Mouse (Mus musculus): ENCODE data around the gene Xkr8.
A peak's percentile ranks its signal among the peaks of the same experiment; 100 is the strongest.

Xkr8 gene

DNA sequence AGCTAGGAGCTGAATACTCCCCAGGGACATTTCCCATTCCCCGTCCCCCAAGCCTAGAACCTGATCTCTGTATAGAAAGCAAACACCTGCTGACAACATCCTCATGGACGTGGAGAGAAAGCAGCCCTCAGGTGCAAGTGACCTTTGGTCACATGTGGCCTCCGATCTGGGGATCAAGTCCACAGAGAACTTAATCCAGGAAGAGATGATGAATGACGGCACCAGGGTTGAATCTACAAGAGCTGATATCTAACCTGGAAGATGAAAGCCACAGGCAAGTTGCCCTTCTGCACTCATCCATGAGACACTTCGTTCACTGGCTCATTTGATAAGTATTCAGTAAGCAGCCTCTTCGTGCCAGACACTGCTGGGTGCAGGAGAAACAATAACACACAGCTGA is 30.3 kb upstream of the Xkr8 start:
- H3K4me1 ChIP-seq (replicated peaks; ENCODE audit: low read depth, low read length), result peaks cover 24% of the 10 kb centered on the region
- TF ChIP-seq CTCF (conservative IDR thresholded peaks at IDR 0.05; ENCODE audit: low read length) (no peak), POU5F1 (IDR thresholded peaks at IDR 0.05; ENCODE audit: borderline replicate concordance, low read length) (no peak), NANOG (IDR thresholded peaks at IDR 0.05; ENCODE audit: borderline replicate concordance, low read length) (no peak)
- H3K36me3 ChIP-seq (ENCODE audit: insufficient read depth, low read length), result no peaks in the 10 kb centered on the region
- peaks cover 5% of the 10 kb centered on the region for H3K27me3 ChIP-seq (ENCODE audit: insufficient read depth, low read length)
- no peak overlapping the region for H3K4me3 ChIP-seq (replicated peaks; ENCODE audit: low read length)
- no peaks in the 10 kb centered on the region for H3K9me3 ChIP-seq (ENCODE audit: low read length)

DNA sequence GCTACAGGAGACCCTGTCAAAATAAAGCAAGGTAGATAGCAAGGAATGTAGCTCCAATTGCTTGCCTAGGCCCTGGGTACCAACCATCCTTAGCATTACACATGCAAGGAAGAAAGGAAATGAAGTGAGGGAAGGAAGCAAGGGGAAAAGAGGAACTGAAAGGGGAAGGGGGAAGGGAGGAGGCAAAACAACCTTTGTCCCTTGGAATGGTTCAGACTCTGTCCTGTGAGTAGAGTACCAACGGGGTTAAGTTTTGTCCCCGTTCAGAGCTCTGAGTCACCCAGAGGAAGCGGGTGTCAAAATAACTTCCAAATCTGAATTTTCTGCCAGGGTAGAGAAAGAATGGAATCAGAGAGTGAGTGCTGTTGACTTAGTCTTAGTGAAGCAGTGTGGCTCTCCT is 27.9 kb upstream of the Xkr8 start:
- no peak for TF ChIP-seq CTCF (conservative IDR thresholded peaks at IDR 0.05; ENCODE audit: low read length)
- TF ChIP-seq NANOG (IDR thresholded peaks at IDR 0.05; ENCODE audit: borderline replicate concordance, low read length), result no peak
- no peak for TF ChIP-seq POU5F1 (IDR thresholded peaks at IDR 0.05; ENCODE audit: borderline replicate concordance, low read length)
- Histone ChIP-seq H3K4me1 (replicated peaks; ENCODE audit: low read depth, low read length) (peaks cover 34% of the 10 kb centered on the region), H3K36me3 (ENCODE audit: insufficient read depth, low read length) (no peaks in the 10 kb centered on the region), H3K27me3 (ENCODE audit: insufficient read depth, low read length) (peaks cover 9% of the 10 kb centered on the region), H3K4me3 (replicated peaks; ENCODE audit: low read length) (no peak overlapping the region), H3K9me3 (ENCODE audit: low read length) (no peaks in the 10 kb centered on the region)

DNA sequence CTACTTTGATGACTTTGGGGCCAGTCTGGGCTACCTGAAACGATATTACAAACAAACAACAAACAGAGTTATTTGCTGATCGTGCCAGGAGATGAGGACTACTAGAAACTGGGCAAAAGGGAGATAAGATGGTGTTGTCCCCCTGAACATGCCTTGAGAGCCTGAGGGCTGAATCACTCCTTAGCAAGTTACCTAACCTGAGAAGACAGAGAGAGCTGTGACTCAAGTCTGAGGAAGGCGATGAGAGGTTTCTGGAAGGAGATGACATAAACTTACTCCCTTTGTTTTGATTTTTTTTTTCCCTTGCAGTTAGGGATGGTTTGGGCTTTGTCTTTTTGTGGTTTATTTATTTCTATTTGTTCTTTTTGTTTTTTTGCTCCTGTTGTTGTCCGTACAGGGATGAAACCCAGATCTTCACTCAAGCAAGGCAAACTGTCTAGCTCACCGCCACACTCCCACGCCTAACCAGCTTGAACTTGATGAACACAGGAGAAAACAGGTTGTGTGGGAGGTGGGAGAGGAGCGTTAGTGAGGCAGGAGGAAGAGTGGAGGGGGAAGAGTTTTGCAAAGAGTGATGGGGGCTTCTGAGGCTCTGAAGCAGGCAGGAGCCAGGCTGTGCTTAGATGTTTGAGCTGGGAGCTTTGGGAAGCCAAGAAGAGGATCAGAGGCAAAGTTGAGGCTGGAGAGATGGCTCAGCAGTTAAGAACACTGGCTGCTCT is 25.4 kb upstream of the Xkr8 start:
- Histone ChIP-seq H3K27me3 (ENCODE audit: insufficient read depth, low read length) (peaks cover 9% of the 10 kb centered on the region), H3K9me3 (ENCODE audit: low read length) (peaks cover 4% of the 10 kb centered on the region; the same call in 1 of the 2 replicates), H3K4me3 (replicated peaks; ENCODE audit: low read length) (no peak overlapping the region; the same call in 1 of the 2 replicates), H3K36me3 (ENCODE audit: insufficient read depth, low read length) (0 out of 2 replicates have a peak, but pooled peaks cover 4% of the 10 kb centered on the region), H3K4me1 (replicated peaks; ENCODE audit: low read depth, low read length) (peaks cover 46% of the 10 kb centered on the region)
- no peak for TF ChIP-seq NANOG (IDR thresholded peaks at IDR 0.05; ENCODE audit: borderline replicate concordance, low read length)
- TF ChIP-seq POU5F1 (IDR thresholded peaks at IDR 0.05; ENCODE audit: borderline replicate concordance, low read length), result no peak
- no peak for TF ChIP-seq CTCF (conservative IDR thresholded peaks at IDR 0.05; ENCODE audit: low read length)

DNA sequence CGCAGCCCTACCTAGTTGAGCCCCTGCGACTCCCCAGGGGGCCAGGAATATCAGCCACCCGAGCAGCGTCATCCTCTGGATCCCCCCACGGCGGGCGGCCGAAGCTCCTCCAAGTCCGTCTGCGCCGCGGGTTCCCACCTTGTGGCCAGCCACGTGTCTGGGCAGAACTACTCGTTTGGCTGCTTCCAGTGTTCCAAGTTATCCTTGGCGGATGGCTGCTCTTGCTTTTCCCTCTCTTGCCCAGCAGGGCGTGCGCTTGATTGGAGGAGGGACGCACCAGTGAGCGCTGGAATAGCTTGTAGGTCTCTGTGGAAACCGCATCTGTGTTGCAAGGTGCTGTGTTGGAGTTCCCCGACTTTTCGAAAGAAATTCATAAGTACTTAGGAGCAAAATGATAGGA is 24.6 kb upstream of the Xkr8 start, which contains the start of gene Smpdl3b:
Gene Smpdl3b, minus strand, starts transcription at position 279 of the 400 bp plus-strand sequence.
- TF ChIP-seq POU5F1 (IDR thresholded peaks at IDR 0.05; ENCODE audit: borderline replicate concordance, low read length) (no peak), NANOG (IDR thresholded peaks at IDR 0.05; ENCODE audit: borderline replicate concordance, low read length) (no peak), CTCF (conservative IDR thresholded peaks at IDR 0.05; ENCODE audit: low read length) (no peak)
- H3K4me3 ChIP-seq (replicated peaks; ENCODE audit: low read length), result peak within 1 kb of the TSS; percentile 70
- H3K4me1 ChIP-seq (replicated peaks; ENCODE audit: low read depth, low read length), result peaks cover 55% of the 10 kb centered on the region
- H3K9me3 ChIP-seq (ENCODE audit: low read length), result peaks cover 4% of the 10 kb centered on the region; the same call in 1 of the 2 replicates
- peaks cover 9% of the 10 kb centered on the region for H3K27me3 ChIP-seq (ENCODE audit: insufficient read depth, low read length)
- H3K36me3 ChIP-seq (ENCODE audit: insufficient read depth, low read length), result 0 out of 2 replicates have a peak, but pooled peaks cover 4% of the 10 kb centered on the region

DNA sequence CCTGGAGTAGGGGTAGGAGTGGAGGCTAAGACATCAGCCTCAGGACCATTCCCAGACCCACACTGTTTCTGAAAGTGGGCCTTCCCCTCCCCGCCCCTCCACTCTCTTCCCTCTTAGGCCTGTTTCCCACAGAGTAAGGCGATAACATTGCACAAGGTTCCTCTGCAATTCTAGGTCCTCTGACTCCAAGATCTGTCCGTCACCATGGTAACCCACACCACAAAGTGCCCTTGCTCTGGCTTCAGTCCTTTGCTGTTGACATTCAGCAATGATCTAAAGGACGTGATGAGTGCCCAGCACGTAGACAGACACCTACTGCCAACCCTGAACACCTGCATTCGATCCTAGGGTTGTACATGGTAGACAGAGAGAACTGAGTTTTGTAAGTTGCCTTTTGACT is 20.6 kb upstream of the Xkr8 start:
- Histone ChIP-seq H3K4me1 (replicated peaks; ENCODE audit: low read depth, low read length) (peaks cover 76% of the 10 kb centered on the region), H3K27me3 (ENCODE audit: insufficient read depth, low read length) (peaks cover 7% of the 10 kb centered on the region), H3K9me3 (ENCODE audit: low read length) (peaks cover 4% of the 10 kb centered on the region; the same call in 1 of the 2 replicates), H3K4me3 (replicated peaks; ENCODE audit: low read length) (no peak overlapping the region), H3K36me3 (ENCODE audit: insufficient read depth, low read length) (0 out of 2 replicates have a peak, but pooled peaks cover 4% of the 10 kb centered on the region)
- TF ChIP-seq POU5F1 (IDR thresholded peaks at IDR 0.05; ENCODE audit: borderline replicate concordance, low read length) (no peak), NANOG (IDR thresholded peaks at IDR 0.05; ENCODE audit: borderline replicate concordance, low read length) (no peak), CTCF (conservative IDR thresholded peaks at IDR 0.05; ENCODE audit: low read length) (no peak)

DNA sequence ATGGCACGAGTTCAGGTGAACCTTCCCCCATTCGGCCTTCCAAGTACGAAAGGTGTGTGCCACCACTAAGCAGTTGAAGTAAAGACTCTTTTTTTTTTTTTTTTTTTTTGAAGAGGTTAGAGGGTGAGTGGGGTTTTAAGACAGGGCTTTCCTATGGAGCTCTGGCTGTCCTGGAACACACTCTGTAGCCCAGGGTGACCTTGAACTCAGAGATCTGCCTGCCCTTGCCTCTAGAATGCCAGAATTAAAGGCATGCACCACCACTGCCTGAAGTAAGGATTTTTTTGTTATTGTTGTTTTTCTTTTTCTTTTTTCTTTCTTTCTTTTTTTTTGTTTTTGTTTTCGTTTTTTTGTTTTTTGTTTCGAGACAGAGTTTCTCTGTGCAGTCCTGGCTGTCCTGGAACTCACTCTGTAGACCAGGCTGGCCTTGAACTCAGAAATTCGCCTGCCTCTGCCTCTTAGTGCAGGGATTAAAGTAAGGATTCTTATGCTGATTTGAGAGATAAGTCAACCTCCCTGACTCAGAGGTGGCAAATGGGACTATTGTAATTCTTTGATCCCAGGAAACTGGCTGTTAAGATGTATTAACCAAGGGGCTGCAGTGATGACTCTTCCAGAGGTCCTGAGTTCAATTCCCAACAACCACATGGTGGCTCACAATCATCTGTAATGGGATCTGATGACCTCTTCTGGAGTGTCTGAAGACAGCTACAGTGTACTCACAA is 17.1 kb upstream of the Xkr8 start:
- peaks cover 74% of the 10 kb centered on the region for H3K4me1 ChIP-seq (replicated peaks; ENCODE audit: low read depth, low read length)

DNA sequence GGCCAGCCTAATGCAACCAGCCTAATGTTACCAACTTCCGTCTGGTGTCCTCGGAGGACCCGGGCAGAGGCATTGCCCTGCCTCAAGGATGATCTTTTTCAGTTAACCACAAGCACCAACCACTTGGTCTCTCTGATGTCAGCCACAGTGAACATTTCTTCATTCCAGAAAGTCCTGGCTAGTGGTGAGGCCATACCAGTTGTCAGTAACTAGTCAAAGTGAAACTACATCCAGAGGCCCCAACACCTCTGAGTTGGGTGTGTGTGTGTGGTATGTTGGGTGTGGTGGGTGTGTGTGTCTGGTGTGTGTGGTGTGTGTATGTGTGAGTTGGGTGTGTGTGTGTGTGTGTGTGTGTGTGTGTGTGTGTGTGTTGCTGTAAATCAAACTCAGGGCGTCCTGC is 16.4 kb upstream of the Xkr8 start:
- TF ChIP-seq POU5F1 (IDR thresholded peaks at IDR 0.05; ENCODE audit: borderline replicate concordance, low read length) (no peak), NANOG (IDR thresholded peaks at IDR 0.05; ENCODE audit: borderline replicate concordance, low read length) (no peak), CTCF (conservative IDR thresholded peaks at IDR 0.05; ENCODE audit: low read length) (no peak)
- Histone ChIP-seq H3K9me3 (ENCODE audit: low read length) (peaks cover 4% of the 10 kb centered on the region; the same call in 1 of the 2 replicates), H3K4me1 (replicated peaks; ENCODE audit: low read depth, low read length) (peaks cover 71% of the 10 kb centered on the region), H3K36me3 (ENCODE audit: insufficient read depth, low read length) (peaks cover 23% of the 10 kb centered on the region), H3K27me3 (ENCODE audit: insufficient read depth, low read length) (no peaks in the 10 kb centered on the region), H3K4me3 (replicated peaks; ENCODE audit: low read length) (no peak overlapping the region)

More for the DNA sequence above, 17.1 kb upstream of the Xkr8 start:
- peaks cover 17% of the 10 kb centered on the region for H3K36me3 ChIP-seq (ENCODE audit: insufficient read depth, low read length)
- peak; percentile 66; the same call in 1 of the 2 replicates for TF ChIP-seq NANOG (IDR thresholded peaks at IDR 0.05; ENCODE audit: borderline replicate concordance, low read length)
- TF ChIP-seq CTCF (conservative IDR thresholded peaks at IDR 0.05; ENCODE audit: low read length), result no peak
- no peaks in the 10 kb centered on the region for H3K27me3 ChIP-seq (ENCODE audit: insufficient read depth, low read length)
- no peak overlapping the region for H3K4me3 ChIP-seq (replicated peaks; ENCODE audit: low read length)
- H3K9me3 ChIP-seq (ENCODE audit: low read length), result peaks cover 4% of the 10 kb centered on the region; the same call in 1 of the 2 replicates

DNA sequence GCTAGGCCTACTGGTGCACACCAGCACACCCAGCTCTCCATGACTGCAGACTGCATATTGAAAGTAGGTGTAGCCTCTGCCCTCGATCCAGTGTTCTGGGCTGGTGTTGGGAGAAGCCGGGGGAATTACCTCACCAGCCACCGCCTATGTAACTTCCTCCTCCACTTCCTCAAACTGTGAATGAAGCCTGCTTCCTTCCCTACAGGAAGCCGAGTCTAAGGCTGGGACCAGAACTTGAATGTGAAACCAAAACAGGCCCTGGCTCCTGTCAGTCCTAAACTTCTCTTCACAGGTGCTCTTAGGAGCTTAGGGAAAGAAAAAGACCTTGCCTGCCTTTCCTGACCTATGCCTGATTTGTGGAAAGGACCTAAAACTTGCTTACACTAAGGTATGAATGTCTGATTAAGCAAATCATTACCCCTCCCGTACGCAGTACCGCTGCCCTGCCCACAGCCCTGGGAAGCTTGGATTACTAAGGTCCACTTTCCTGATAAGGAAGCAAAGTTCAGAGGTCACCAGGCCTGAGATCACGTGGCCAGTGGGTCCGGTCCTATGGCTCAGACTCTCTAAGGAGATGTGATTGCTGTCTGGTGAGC is 15.4 kb upstream of the Xkr8 start:
- no peak for TF ChIP-seq NANOG (IDR thresholded peaks at IDR 0.05; ENCODE audit: borderline replicate concordance, low read length)
- no peak for TF ChIP-seq POU5F1 (IDR thresholded peaks at IDR 0.05; ENCODE audit: borderline replicate concordance, low read length)
- no peak for TF ChIP-seq CTCF (conservative IDR thresholded peaks at IDR 0.05; ENCODE audit: low read length)

More for the DNA sequence above, 15.4 kb upstream of the Xkr8 start:
- H3K4me1 ChIP-seq (replicated peaks; ENCODE audit: low read depth, low read length), result peaks cover 73% of the 10 kb centered on the region
- H3K9me3 ChIP-seq (ENCODE audit: low read length), result peaks cover under 1% of the 10 kb centered on the region; the same call in 1 of the 2 replicates
- peak overlapping the region; percentile 37; the same call in 1 of the 2 replicates for H3K4me3 ChIP-seq (replicated peaks; ENCODE audit: low read length)
- peaks cover 23% of the 10 kb centered on the region for H3K36me3 ChIP-seq (ENCODE audit: insufficient read depth, low read length)
- no peaks in the 10 kb centered on the region for H3K27me3 ChIP-seq (ENCODE audit: insufficient read depth, low read length)

Measured in E14TG2a.4 (cell line).